Mouse (Mus musculus) cortical plate, adult 2 months (tissue): Measurements from ENCODE around the gene Mknk1. TPM values are rescaled to one million over a fixed set of nuclear protein-coding genes. Genes with fewer than 3 reads are reported as not detected.
A peak's percentile ranks its signal among the peaks of the same experiment; 100 is the strongest.

Experiments used
- H3K27ac ChIP-seq: fragments of 200-500 bp; 2 replicates; pipeline ENCODE4 v1.5.1; 2012; ENCODE audit warnings: low read length, control low read depth, inconsistent platforms; ENCODE audit not compliant: insufficient read depth
- H3K4me1 ChIP-seq: fragments of 200-500 bp; 2 replicates; pipeline ENCODE4 v1.6.1; 2011; ENCODE audit warnings: low read length; ENCODE audit not compliant: control insufficient read depth, insufficient read depth
- H3K4me3 ChIP-seq: fragments of 200-500 bp; 2 replicates; pipeline ENCODE4 v1.5.1; 2011; ENCODE audit warnings: mild to moderate bottlenecking, low read length, control low read depth; ENCODE audit not compliant: insufficient read depth
- CTCF ChIP-seq: fragments of 200-500 bp; IDR thresholded peaks from 2 replicates; pipeline ENCODE4 v1.5.1; 2011; ENCODE audit warnings: mild to moderate bottlenecking, control low read depth, low read length; ENCODE audit not compliant: insufficient read depth; ENCODE audit errors: extremely low read depth
- POLR2A ChIP-seq: fragments of 200-500 bp; IDR thresholded peaks from 2 replicates; pipeline ENCODE4 v1.6.1; 2011; ENCODE audit warnings: mild to moderate bottlenecking, low read length, control low read depth; ENCODE audit not compliant: insufficient read depth; ENCODE audit errors: extremely low read depth
- polyA plus RNA-seq: library from polyadenylated mRNA; depleted of rRNA; stranded (reverse); fragments of >200 nt; gene quantifications from 2 replicates; pipeline ENCODE4 v1.2.3, GENCODE M21; 2012

The Mknk1 gene
- polyA plus RNA-seq, 1 experiment, result 59.8 TPM

GRCm38 (mm10) chr4:115881183-115881582 lies 42.2 kb downstream of the Mknk1 start:
- no peak overlapping the region for H3K27ac ChIP-seq
- TF ChIP-seq CTCF, result no peak
- H3K4me3 ChIP-seq, result no peak overlapping the region
- peaks cover 4% of the 10 kb centered on the region; the same call in 1 of the 2 replicates for H3K4me1 ChIP-seq

- H3K4me3 ChIP-seq, result no peak overlapping the region
- no peak for TF ChIP-seq POLR2A
- TF ChIP-seq CTCF, result no peak
- no peak overlapping the region for H3K27ac ChIP-seq
- H3K4me1 ChIP-seq, result peaks cover 4% of the 10 kb centered on the region; the same call in 1 of the 2 replicates
Observed at GRCm38 (mm10) chr4:115882195-115882594, 43.2 kb downstream of the Mknk1 start.

- H3K4me3 ChIP-seq, result no peak within 1 kb of the TSS
- no peak for TF ChIP-seq POLR2A
- peaks cover 4% of the 10 kb centered on the region; the same call in 1 of the 2 replicates for H3K4me1 ChIP-seq
- no peak within 1 kb of the TSS for H3K27ac ChIP-seq
Observed at GRCm38 (mm10) chr4:115884022-115884421, 45.0 kb downstream of the Mknk1 start, which contains the start of gene Kncn. TSS of gene Kncn (plus strand) at chr4:115884400.

- Histone ChIP-seq H3K4me3 (no peak overlapping the region), H3K4me1 (peaks cover 4% of the 10 kb centered on the region; the same call in 1 of the 2 replicates), H3K27ac (no peak overlapping the region)
- no peak for TF ChIP-seq CTCF
- TF ChIP-seq POLR2A, result no peak
Observed at GRCm38 (mm10) chr4:115885846-115886245, 46.8 kb downstream of the Mknk1 start.

GRCm38 (mm10) chr4:115886875-115887274 lies 47.9 kb downstream of the Mknk1 start:
- Histone ChIP-seq H3K27ac (no peak overlapping the region), H3K4me3 (no peak overlapping the region), H3K4me1 (peaks cover 2% of the 10 kb centered on the region; the same call in 1 of the 2 replicates)
- TF ChIP-seq CTCF (no peak), POLR2A (no peak)

- Histone ChIP-seq H3K4me1 (peaks cover 2% of the 10 kb centered on the region; the same call in 1 of the 2 replicates), H3K4me3 (no peak overlapping the region), H3K27ac (no peak overlapping the region)
- no peak for TF ChIP-seq POLR2A
- TF ChIP-seq CTCF, result no peak
Observed at GRCm38 (mm10) chr4:115890066-115890465, 51.1 kb downstream of the Mknk1 start.

- Histone ChIP-seq H3K4me3 (no peak within 1 kb of the TSS), H3K4me1 (peaks cover 2% of the 10 kb centered on the region; the same call in 1 of the 2 replicates)
- TF ChIP-seq POLR2A (no peak), CTCF (no peak)
Observed at GRCm38 (mm10) chr4:115890553-115890952, 51.6 kb downstream of the Mknk1 start, which contains the start of gene 6430628N08Rik. TSS of gene 6430628N08Rik (plus strand) at chr4:115890665.

GRCm38 (mm10) chr4:115894281-115894680 lies 55.3 kb downstream of the Mknk1 start:
- Histone ChIP-seq H3K4me1 (no peaks in the 10 kb centered on the region), H3K4me3 (no peak overlapping the region), H3K27ac (no peak overlapping the region)
- TF ChIP-seq POLR2A, result no peak
- no peak for TF ChIP-seq CTCF

More at GRCm38 (mm10) chr4:115890553-115890952, 51.6 kb downstream of the Mknk1 start, which contains the start of gene 6430628N08Rik:
- H3K27ac ChIP-seq, result no peak within 1 kb of the TSS

- Histone ChIP-seq H3K4me3 (no peak overlapping the region), H3K4me1 (no peaks in the 10 kb centered on the region), H3K27ac (no peak overlapping the region)
- TF ChIP-seq POLR2A, result no peak
- no peak for TF ChIP-seq CTCF
Observed at GRCm38 (mm10) chr4:115897901-115898631, 59.1 kb downstream of the Mknk1 start.

- no peak overlapping the region for H3K27ac ChIP-seq
- H3K4me3 ChIP-seq, result no peak overlapping the region
- TF ChIP-seq POLR2A (no peak), CTCF (peak; percentile 86)
- H3K4me1 ChIP-seq, result no peaks in the 10 kb centered on the region
Observed at GRCm38 (mm10) chr4:115902816-115903215, 63.8 kb downstream of the Mknk1 start.
